Mouse (Mus musculus): ENCODE data around the gene Hes6. TPM values are rescaled to one million over a fixed set of nuclear protein-coding genes. Genes with fewer than 3 reads are reported as not detected.

Gene Hes6
- total RNA-seq, 2 experiments from 2014 or later = 1.7 to 4.6 TPM

DNA sequence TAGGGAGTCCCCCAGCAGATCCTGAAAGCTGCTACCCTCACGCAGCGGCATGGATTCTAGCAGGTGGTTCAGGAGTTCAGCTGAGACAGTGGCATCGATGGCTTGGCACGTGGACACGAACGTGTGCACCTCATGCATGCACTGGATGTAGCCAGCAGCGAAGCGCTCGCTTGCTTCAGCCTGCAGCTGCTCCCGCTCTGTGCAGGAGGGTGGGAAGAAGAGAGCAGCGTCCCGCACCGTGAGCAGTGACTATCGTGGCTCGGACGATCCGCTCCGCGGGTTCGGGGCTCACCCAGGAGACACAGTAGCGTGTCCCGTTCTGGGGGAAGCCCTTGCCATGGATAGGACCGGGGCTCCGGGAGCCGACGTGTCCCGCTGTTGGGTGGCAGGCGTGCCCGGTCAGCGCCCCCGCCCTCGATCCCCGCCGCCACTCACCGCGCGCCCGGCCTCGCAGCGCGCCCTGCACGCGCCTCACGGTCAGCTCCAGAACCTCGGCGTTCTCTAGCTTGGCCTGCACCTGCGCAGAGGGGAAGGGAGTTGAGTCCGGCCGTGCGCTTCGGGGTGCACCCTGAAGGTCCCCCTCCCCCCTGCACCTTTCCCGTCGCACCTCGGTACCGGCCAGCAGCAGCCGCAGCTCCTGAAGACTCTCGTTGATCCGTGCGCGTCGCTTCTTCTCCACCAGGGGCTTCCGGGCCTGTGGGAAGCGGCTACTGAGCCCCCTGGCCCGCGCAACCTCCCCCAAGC is 1.4 kb downstream of the Hes6 start:
- ATAC-seq (replicated peaks; ENCODE audit: low FRiP score, poor library complexity, severe bottlenecking) = no peak

DNA sequence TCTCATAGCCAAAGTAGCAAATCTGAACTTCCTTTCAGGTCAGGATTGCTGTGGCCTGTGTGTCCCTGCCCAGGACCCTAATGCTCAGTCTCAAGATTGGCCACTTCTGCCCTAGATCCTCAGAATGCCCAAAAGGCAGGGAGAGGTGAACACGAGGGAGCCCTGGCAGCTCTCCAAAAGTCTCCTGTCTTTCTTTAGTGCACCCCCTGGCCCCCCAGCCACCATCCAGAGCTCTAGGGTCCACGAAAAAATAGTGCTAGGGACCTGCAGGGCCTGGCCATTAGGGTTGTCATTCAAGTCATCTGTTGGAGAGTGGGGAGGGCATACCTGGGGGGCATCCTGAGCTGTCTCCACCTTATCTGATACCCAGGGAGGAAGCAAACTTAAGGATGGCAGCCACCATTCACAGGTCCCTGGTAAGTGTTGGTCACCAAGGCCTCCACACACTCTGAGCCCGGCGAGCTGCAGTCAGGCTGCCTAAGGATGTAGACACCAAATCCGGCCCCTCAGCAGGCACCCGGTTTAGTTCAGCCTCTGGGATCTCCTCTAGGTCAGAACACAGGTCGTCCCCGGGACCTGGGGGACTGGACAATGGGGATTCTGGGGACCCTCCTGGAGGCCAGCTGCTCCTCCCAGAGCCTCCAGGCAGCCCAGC is 2.1 kb downstream of the Hes6 start:
- ATAC-seq (replicated peaks; ENCODE audit: low FRiP score, poor library complexity, severe bottlenecking) = no peak

DNA sequence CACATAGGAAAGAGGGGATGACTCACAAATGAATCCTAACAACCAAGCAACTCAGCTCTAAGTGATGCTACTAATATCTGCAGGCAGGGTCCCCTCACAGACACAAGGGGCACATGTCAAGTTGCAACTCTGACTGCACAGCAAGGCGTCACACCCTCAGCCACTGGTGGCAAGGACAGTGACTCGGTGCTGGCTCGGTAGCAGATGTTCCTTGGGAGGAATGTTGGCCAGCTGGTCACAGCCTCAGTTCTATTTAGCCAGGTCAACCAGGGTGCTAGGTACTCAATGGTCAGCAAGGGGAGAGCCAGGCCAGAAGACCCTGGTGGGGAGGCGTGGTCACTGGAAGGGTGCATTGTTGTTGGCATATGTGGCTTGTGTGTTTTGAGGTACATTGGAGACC is 6.0 kb downstream of the Hes6 start:
- ATAC-seq (replicated peaks; ENCODE audit: low FRiP score, poor library complexity, severe bottlenecking) = no peak

GRCm38 (mm10) chr1:91405406-91406169 is 8.2 kb downstream of the Hes6 start:
- no peak for ATAC-seq (replicated peaks; ENCODE audit: low FRiP score, poor library complexity, severe bottlenecking)

GRCm38 (mm10) chr1:91404976-91405375 is 8.9 kb downstream of the Hes6 start:
- no peak for ATAC-seq (replicated peaks; ENCODE audit: low FRiP score, poor library complexity, severe bottlenecking)

- peak; percentile 88 for ATAC-seq (replicated peaks; ENCODE audit: low FRiP score, poor library complexity, severe bottlenecking)
Observed at GRCm38 (mm10) chr1:91398260-91399062, 15.4 kb downstream of the Hes6 start, which contains the start of gene Ilkap. Gene Ilkap (minus strand): TSS chr1:91398815.

DNA sequence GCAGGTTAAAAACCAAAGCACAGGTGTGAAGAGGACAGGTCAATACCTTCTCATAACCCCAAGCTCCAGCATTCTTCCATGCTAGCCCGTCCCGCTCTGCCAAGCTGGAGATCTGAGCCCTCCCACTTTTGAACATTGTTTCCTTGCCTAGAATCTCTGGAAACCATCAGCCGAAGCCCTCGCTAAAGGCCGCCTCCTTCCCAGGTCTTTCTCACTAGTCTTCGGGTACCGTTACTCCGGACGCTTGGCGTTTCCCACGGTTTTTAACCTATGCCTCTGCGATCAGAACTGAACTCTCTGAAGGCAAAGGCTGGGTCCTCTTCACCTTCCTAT is 15.9 kb downstream of the Hes6 start:
- peak; percentile 30; the same call in 1 of the 2 replicates for ATAC-seq (replicated peaks; ENCODE audit: low FRiP score, poor library complexity, severe bottlenecking)

DNA sequence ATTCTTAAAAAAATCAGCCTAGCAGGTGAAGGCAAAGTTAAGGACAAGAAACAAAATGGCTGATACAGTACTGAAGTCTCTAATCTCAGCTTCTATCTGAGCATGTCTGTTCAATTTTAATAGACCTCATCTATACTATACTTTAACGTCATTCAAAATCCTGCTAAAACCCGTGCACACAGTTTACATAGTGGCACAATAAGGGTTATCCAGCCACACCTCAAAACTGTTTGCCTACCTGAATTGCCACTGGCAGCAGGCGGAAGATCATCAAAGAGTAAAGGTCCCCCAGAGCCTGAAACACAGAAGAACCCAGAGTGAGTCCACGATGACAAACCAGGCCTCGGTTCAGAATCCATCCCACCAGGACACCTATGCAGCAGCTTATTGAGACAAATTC is 23.5 kb downstream of the Hes6 start:
- no peak for ATAC-seq (replicated peaks; ENCODE audit: low FRiP score, poor library complexity, severe bottlenecking)

DNA sequence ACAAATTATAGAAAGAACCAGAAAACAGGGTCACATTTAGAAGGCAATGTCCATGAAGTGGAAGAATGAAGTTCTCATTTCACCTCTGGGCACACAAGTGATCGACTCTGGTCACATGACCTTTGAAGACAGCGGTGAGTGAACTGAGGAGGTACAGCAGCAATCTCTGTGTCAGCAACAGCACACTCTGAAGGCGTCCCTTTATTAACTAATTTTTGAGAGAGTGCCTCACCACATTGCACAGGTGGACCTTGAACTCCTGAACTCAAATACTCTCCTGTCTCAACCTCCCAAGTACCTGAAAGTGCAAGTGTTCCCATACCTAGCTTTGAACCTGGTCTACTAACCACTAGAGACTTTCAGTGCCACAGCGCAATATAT is 32.8 kb downstream of the Hes6 start:
- no peak for ATAC-seq (replicated peaks; ENCODE audit: low FRiP score, poor library complexity, severe bottlenecking)

- peak; percentile 82 for ATAC-seq (replicated peaks; ENCODE audit: low FRiP score, poor library complexity, severe bottlenecking)
Observed at GRCm38 (mm10) chr1:91380453-91381090, 33.3 kb downstream of the Hes6 start.

DNA sequence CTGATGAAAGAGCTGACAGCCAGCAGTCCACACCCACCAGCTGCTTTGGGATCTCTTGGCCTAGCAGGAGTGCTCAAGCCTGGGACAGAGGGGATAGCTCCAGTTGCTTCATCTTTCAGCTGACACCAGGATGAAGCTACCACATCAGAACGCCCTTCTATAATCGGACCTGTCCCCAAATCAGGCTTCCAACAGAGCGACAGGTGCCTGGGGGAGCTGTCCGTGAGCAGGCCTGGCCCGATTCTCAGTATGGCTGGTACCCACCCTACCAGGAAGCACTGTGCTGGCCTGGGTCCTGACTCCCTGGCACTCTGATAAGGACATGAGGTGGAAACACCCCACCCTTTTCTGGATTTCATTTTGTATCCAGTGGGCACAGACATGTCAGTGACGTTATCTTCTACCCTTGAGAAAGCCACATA is 40.4 kb downstream of the Hes6 start:
- ATAC-seq (replicated peaks; ENCODE audit: low FRiP score, poor library complexity, severe bottlenecking) = peak; percentile 75

GRCm38 (mm10) chr1:91370055-91370454 is 43.8 kb downstream of the Hes6 start:
- no peak for ATAC-seq (replicated peaks; ENCODE audit: low FRiP score, poor library complexity, severe bottlenecking)

DNA sequence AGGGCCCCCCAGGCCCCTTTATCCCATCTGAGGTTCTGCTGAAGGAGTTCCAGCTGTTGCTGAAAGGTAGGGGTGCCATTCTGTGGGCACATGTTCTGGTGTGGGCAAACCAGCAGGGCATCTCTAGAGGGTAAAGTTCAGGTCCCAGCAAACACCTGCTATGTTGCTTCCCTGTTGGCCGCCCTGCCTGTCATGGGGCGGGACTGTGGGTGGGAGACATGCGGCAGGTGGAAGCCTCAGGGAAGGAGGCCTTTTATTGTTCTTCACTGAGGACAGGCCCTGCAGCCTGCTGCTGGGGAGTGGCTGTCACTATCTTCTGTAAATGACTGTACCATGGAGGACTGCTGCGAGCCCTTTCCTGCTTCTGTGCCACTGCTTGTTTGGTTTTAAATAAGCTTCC is 44.4 kb downstream of the Hes6 start:
- no peak for ATAC-seq (replicated peaks; ENCODE audit: low FRiP score, poor library complexity, severe bottlenecking)

DNA sequence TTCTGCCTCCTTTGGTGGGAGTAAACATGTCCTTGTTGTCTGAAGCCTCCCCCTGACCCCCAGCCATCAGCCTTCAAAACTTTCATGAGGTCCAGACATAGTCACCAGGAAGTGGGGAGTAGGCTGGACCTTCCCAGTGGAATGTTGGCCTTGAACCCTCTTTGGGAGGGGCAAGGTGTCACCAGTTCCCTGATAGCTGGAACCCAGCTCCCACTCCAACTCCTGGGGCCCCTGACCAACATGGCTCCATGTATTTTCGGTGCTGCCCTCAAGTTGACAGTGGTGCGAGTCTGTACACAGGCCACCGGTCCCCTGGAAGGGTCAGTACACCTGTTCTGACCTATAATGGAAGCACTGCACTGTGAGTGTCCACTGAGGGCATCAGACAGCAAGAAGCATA is 46.5 kb downstream of the Hes6 start:
- ATAC-seq (replicated peaks; ENCODE audit: low FRiP score, poor library complexity, severe bottlenecking) = no peak

- peak; percentile 89 for ATAC-seq (replicated peaks; ENCODE audit: low FRiP score, poor library complexity, severe bottlenecking)
Observed at GRCm38 (mm10) chr1:91366215-91367108, 47.4 kb downstream of the Hes6 start, which contains the start of gene Erfe. Gene Erfe (plus strand): TSS chr1:91366430.

GRCm38 (mm10) chr1:91365816-91366214 is 48.0 kb downstream of the Hes6 start:
- ATAC-seq (replicated peaks; ENCODE audit: low FRiP score, poor library complexity, severe bottlenecking) = no peak

DNA sequence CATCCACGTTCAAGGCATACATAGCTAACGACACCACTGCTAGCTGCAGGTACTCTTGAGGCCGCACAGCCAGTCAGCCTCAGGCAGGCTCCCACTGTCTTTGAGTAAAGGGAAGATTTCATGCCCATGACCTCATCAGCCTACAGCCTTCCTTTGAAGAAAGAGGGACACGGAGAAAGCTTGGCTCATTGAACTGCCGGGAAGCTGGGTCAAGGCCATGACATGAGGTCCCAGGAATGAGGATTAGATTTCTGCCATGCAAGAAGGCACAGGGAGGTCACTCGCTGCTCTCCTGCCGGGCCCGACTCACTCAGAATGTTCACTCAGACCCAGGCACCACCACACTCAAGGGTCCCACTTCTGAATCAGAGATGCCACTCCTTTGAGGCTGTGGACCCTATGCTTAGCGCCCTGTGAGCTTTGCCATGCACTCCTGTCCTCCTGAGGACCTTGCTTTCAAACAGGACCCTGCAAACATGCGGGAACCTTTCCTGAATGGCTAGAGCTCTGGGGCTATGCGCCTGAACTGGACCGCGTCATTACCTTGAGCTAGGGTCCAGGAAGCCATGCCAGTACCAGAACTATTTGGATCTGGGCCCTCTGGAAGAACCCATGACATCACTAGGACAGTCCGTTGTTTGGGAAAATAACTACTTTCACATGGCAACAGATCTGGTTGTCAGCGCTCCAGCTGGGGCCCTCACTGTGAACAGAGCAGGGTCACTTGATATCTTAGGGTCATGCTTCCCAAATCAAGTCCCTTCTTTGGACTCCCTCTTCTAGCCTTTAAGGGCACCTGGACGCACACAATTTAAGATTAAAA is 48.8 kb downstream of the Hes6 start:
- ATAC-seq (replicated peaks; ENCODE audit: low FRiP score, poor library complexity, severe bottlenecking) = no peak

GRCm38 (mm10) chr1:91362113-91362512 is 51.7 kb downstream of the Hes6 start:
- ATAC-seq (replicated peaks; ENCODE audit: low FRiP score, poor library complexity, severe bottlenecking) = no peak
